Mouse (Mus musculus) neural tube, embryonic 14.5 days (tissue): ENCODE measurements around the gene Spdye4c. TPM values are rescaled to one million over a fixed set of nuclear protein-coding genes. Genes with fewer than 3 reads are reported as not detected.

Experiments used
- ATAC-seq: fragments of 200-750 bp; cut with Nextera tagmentation; 2 replicates; pipeline ENCODE4 v1.8.0; 2017; ENCODE audit warnings: low read depth, mild to moderate bottlenecking, moderate TSS enrichment, moderate library complexity
- H3K27ac ChIP-seq: fragments of 300-500 bp; sonication (generic); 2 replicates; pipeline ENCODE4 v1.5.1; 2014; ENCODE audit warnings: low read depth, mild to moderate bottlenecking, control low read depth, low read length, moderate library complexity, mixed read lengths
- H3K27me3 ChIP-seq: fragments of 300-500 bp; sonication (generic); 2 replicates; pipeline ENCODE4 v1.6.1; 2014; ENCODE audit warnings: low read length; ENCODE audit not compliant: control insufficient read depth, insufficient read depth
- H3K36me3 ChIP-seq: fragments of 300-500 bp; sonication (generic); 2 replicates; pipeline ENCODE4 v1.6.1; 2014; ENCODE audit warnings: low read length, mixed read lengths; ENCODE audit not compliant: control insufficient read depth, insufficient read depth
- H3K4me1 ChIP-seq: fragments of 300-500 bp; sonication (generic); 2 replicates; pipeline ENCODE4 v1.6.1; 2014; ENCODE audit warnings: low read length; ENCODE audit not compliant: control insufficient read depth, insufficient read depth
- H3K4me2 ChIP-seq: fragments of 300-500 bp; sonication (generic); 2 replicates; pipeline ENCODE4 v1.6.1; 2014; ENCODE audit warnings: mild to moderate bottlenecking, low read depth, low read length, control low read depth
- H3K4me3 ChIP-seq: fragments of 300-500 bp; sonication (generic); 2 replicates; pipeline ENCODE4 v1.5.1; 2014; ENCODE audit warnings: low read depth, low read length, control low read depth, mixed read lengths
- H3K9ac ChIP-seq: fragments of 300-500 bp; sonication (generic); replicated peaks from 2 replicates; pipeline ENCODE4 v1.6.1; 2014; ENCODE audit warnings: low read depth, mild to moderate bottlenecking, control low read depth, low read length, mixed read lengths
- H3K9me3 ChIP-seq: fragments of 300-500 bp; sonication (generic); 2 replicates; pipeline ENCODE4 v1.6.1; 2016; ENCODE audit warnings: low read length; ENCODE audit not compliant: control insufficient read depth
- WGBS: fragments of 180-500 bp; shearing (Covaris S2); extraction: QIAGEN DNeasy Blood & Tissue Kit; methylation state at CpG from one replicate; pipeline ENCODE4 v1.1.7; 2014; 5-methylcytosine and 5-hydroxymethylcytosine counted together
- polyA plus RNA-seq: library from polyadenylated mRNA; unstranded; fragments of >200 nt; fragmentation: Nextera tagmentation; extraction: Ambion mirVana; gene quantifications from 2 replicates; pipeline ENCODE4 v1.2.1, GENCODE M21; 2014

The Spdye4c gene
- polyA plus RNA-seq: not detected in 2 replicates

- no peak within 1 kb of the TSS for H3K4me3 ChIP-seq
- H3K4me2 ChIP-seq: no peak within 1 kb of the TSS
- no peaks in the 10 kb centered on the region for H3K4me1 ChIP-seq
- H3K27me3 ChIP-seq: no peaks in the 10 kb centered on the region
- 98% methylated on average over 3 of the region's 3 CpGs for WGBS
- H3K27ac ChIP-seq: no peak within 1 kb of the TSS
- no peaks in the 10 kb centered on the region for H3K36me3 ChIP-seq
- no peak within 1 kb of the TSS for H3K9ac ChIP-seq
- no peak for ATAC-seq
- no peaks in the 10 kb centered on the region for H3K9me3 ChIP-seq
Observed at GRCm38 (mm10) chr2:128590909-128591308, at the start of gene Spdye4c. TSS of gene Spdye4c (plus strand) at chr2:128591209.

- Histone ChIP-seq H3K4me1 (no peaks in the 10 kb centered on the region), H3K4me3 (no peak overlapping the region), H3K36me3 (no peaks in the 10 kb centered on the region), H3K4me2 (no peak overlapping the region), H3K9me3 (no peaks in the 10 kb centered on the region), H3K27ac (no peak overlapping the region), H3K27me3 (no peaks in the 10 kb centered on the region), H3K9ac (no peak overlapping the region)
- ATAC-seq: no peak
- 82% methylated on average over 8 of the region's 8 CpGs for WGBS
Observed at GRCm38 (mm10) chr2:128543495-128543894, 47.5 kb upstream of the Spdye4c start.

- H3K4me1 ChIP-seq: no peaks in the 10 kb centered on the region
- no peak overlapping the region for H3K4me2 ChIP-seq
- H3K27ac ChIP-seq: no peak overlapping the region
- H3K4me3 ChIP-seq: no peak overlapping the region
- no peaks in the 10 kb centered on the region for H3K9me3 ChIP-seq
- no peak overlapping the region for H3K9ac ChIP-seq
- 50% methylated on average over 5 of the region's 5 CpGs for WGBS
- H3K27me3 ChIP-seq: no peaks in the 10 kb centered on the region
- ATAC-seq: no peak
- H3K36me3 ChIP-seq: no peaks in the 10 kb centered on the region
Observed at GRCm38 (mm10) chr2:128544421-128545137, 46.4 kb upstream of the Spdye4c start.

- Histone ChIP-seq H3K9ac (no peak overlapping the region), H3K4me2 (no peak overlapping the region), H3K4me3 (no peak overlapping the region), H3K9me3 (no peaks in the 10 kb centered on the region), H3K4me1 (peaks cover 5% of the 10 kb centered on the region; the same call in 1 of the 2 replicates), H3K36me3 (no peaks in the 10 kb centered on the region), H3K27me3 (no peaks in the 10 kb centered on the region), H3K27ac (no peak overlapping the region)
- 62% methylated on average over 7 of the region's 7 CpGs for WGBS
- ATAC-seq: no peak
Observed at GRCm38 (mm10) chr2:128545447-128545846, 45.6 kb upstream of the Spdye4c start.

- Histone ChIP-seq H3K4me3 (no peak overlapping the region), H3K4me2 (no peak overlapping the region), H3K36me3 (no peaks in the 10 kb centered on the region), H3K9me3 (no peaks in the 10 kb centered on the region), H3K27ac (no peak overlapping the region), H3K4me1 (peaks cover 9% of the 10 kb centered on the region; the same call in 1 of the 2 replicates), H3K9ac (no peak overlapping the region), H3K27me3 (no peaks in the 10 kb centered on the region)
- 87% methylated on average over 10 of the region's 10 CpGs for WGBS
- ATAC-seq: no peak
Observed at GRCm38 (mm10) chr2:128547079-128547478, 43.9 kb upstream of the Spdye4c start.

- no peak overlapping the region for H3K27ac ChIP-seq
- no peaks in the 10 kb centered on the region for H3K9me3 ChIP-seq
- no peak overlapping the region for H3K4me3 ChIP-seq
- no peaks in the 10 kb centered on the region for H3K27me3 ChIP-seq
- H3K9ac ChIP-seq: no peak overlapping the region
- peaks cover 9% of the 10 kb centered on the region; the same call in 1 of the 2 replicates for H3K4me1 ChIP-seq
- ATAC-seq: no peak
- WGBS: 71% methylated on average over 2 of the region's 2 CpGs
- H3K36me3 ChIP-seq: no peaks in the 10 kb centered on the region
- H3K4me2 ChIP-seq: no peak overlapping the region
Observed at GRCm38 (mm10) chr2:128548262-128548661, 42.7 kb upstream of the Spdye4c start.

- no peaks in the 10 kb centered on the region for H3K27me3 ChIP-seq
- H3K9me3 ChIP-seq: no peaks in the 10 kb centered on the region
- H3K4me3 ChIP-seq: no peak overlapping the region
- H3K9ac ChIP-seq: no peak overlapping the region
- no peak overlapping the region for H3K27ac ChIP-seq
- H3K4me1 ChIP-seq: peaks cover 9% of the 10 kb centered on the region; the same call in 1 of the 2 replicates
- no peaks in the 10 kb centered on the region for H3K36me3 ChIP-seq
- 38% methylated on average over 7 of the region's 7 CpGs for WGBS
- peak; percentile 68; the same call in 1 of the 2 replicates for ATAC-seq
- no peak overlapping the region for H3K4me2 ChIP-seq
Observed at GRCm38 (mm10) chr2:128549561-128549960, 41.4 kb upstream of the Spdye4c start.

- WGBS: 56% methylated on average over 5 of the region's 6 CpGs
- H3K27ac ChIP-seq: no peak overlapping the region
- H3K9ac ChIP-seq: no peak overlapping the region
- 0 out of 2 replicates have a peak, but pooled peaks have one; percentile 35 for ATAC-seq
- H3K36me3 ChIP-seq: no peaks in the 10 kb centered on the region
- H3K4me2 ChIP-seq: no peak overlapping the region; the same call in 1 of the 2 replicates
- H3K9me3 ChIP-seq: no peaks in the 10 kb centered on the region
- H3K4me3 ChIP-seq: no peak overlapping the region
- H3K27me3 ChIP-seq: no peaks in the 10 kb centered on the region
- peaks cover 9% of the 10 kb centered on the region; the same call in 1 of the 2 replicates for H3K4me1 ChIP-seq
Observed at GRCm38 (mm10) chr2:128549963-128550362, 41.0 kb upstream of the Spdye4c start.

GRCm38 (mm10) chr2:128552080-128552791 lies 38.8 kb upstream of the Spdye4c start:
- WGBS: 86% methylated on average over 8 of the region's 8 CpGs
- Histone ChIP-seq H3K4me3 (no peak overlapping the region), H3K9ac (no peak overlapping the region), H3K36me3 (no peaks in the 10 kb centered on the region), H3K9me3 (no peaks in the 10 kb centered on the region), H3K27me3 (no peaks in the 10 kb centered on the region), H3K27ac (no peak overlapping the region), H3K4me2 (no peak overlapping the region), H3K4me1 (peaks cover 9% of the 10 kb centered on the region; the same call in 1 of the 2 replicates)
- no peak for ATAC-seq
